Mouse (Mus musculus) left cerebral cortex, adult 9 months (tissue): ENCODE measurements around the gene Alg14.

Experiments
- DNase-seq, 2 experiments: peaks; one replicate each; pipeline ENCODE4 v3.0.0; 2022; ENCODE audit warnings: low spot score in 2 of 2

The Alg14 gene

DNA sequence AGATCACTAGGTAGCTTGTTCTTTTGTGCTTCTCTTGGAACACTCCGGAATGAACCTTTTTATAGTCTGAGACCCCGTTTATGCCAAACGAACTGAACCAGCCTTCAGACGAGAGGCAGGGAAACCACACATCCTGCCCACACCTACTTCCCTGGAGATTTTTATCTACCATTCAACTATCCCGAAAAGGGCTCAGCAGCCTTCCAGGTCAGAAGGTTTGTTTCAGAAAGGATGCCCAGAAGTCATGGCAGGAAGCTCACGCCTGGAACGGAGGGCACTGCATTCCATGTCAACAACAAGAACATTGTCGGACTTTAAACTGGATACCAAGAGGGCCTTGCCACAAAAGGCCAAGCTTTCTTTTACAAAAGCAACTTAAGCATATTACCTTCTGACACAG is 73.6 kb downstream of the Alg14 start:
- DNase-seq, result no peak

DNA sequence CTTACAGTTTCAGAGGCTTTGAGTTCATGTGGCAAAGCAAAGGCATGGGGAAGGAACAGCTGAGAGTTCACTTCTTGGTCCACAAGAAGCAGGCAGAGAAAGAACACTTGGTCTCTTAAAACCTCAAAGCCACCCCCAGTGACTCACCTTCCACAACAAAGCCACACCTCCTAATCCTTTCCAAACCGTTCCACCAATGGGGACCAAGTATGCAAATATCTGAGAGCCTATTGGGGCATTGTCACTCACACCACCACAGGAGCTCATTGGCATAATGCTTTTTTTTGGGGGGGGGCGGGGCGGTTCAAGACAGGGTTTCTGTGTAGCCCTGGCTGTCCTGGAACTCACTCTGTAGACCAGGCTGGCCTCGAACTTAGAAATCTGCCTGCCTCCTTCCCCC is 77.0 kb downstream of the Alg14 start:
- DNase-seq, result no peak

DNA sequence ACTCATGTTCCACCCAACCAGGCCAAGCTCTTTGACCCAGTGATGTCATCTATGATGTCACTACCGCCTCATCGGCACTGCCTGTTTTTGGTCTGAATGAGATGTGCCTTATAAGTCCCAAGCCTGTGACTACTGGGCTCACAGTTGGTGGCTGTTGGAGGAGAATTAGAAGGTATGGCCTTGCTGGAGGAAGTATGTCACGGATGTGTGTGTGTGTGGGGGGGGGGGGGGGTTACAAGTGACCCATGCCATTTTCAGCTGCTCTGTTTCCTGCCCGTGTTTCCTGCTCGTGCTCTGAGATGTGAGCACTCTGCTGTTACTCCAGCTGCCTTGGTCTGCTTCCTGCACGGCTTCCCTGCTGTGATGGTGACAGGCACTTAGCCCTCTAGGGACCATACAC is 77.9 kb downstream of the Alg14 start:
- DNase-seq, result no peak

DNA sequence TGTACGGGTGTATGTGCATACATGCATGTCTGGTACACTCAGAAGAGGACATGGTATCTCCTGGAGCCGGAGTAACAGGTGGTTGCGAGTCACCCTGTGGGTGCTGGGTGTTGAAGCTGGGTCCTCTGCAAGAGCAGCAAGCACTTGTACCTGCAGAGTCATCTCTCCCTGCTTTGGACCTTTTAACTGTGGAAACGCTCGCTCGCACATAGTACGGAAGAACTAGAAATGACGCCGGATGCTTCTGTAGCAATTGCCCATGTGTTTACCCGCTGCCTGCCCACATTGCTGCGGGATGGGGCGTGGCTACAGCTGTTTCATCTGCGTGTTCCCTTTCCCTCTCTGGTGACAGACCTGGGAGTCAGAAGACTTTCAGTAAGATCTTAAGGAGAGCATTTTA is 78.7 kb downstream of the Alg14 start:
- DNase-seq, result no peak

GRCm38 (mm10) chr3:121370830-121371526 is 79.4 kb downstream of the Alg14 start:
- no peak for DNase-seq

- DNase-seq, result no peak
These were observed 80.1 kb downstream of the Alg14 start for GRCm38 (mm10) chr3:121371527-121372220.

- no peak for DNase-seq
These were observed 82.4 kb downstream of the Alg14 start for GRCm38 (mm10) chr3:121373897-121374441.

GRCm38 (mm10) chr3:121375541-121376129 is 84.1 kb downstream of the Alg14 start:
- DNase-seq, result no peak

- DNase-seq, result no peak
These were observed 87.4 kb downstream of the Alg14 start for GRCm38 (mm10) chr3:121378708-121379612.

DNA sequence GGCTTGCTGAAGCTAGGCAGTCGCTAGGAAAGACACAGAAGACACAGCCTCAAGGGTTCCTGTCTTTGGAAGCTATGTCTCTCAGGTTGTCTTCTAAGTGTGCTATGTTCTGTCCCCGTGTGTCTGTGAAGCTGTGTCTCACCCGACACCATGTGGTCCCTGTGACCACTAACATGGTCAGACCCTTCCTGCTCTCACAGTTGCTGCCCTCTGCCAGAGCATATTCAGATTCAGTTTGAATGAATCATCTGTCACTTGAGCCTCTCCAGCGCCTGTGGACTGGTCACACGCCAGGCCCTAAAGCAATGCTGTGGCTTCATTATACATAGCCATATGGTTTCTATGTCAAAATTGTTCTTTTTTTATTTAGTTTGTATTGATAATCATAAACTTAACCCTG is 88.1 kb downstream of the Alg14 start:
- no peak for DNase-seq

DNA sequence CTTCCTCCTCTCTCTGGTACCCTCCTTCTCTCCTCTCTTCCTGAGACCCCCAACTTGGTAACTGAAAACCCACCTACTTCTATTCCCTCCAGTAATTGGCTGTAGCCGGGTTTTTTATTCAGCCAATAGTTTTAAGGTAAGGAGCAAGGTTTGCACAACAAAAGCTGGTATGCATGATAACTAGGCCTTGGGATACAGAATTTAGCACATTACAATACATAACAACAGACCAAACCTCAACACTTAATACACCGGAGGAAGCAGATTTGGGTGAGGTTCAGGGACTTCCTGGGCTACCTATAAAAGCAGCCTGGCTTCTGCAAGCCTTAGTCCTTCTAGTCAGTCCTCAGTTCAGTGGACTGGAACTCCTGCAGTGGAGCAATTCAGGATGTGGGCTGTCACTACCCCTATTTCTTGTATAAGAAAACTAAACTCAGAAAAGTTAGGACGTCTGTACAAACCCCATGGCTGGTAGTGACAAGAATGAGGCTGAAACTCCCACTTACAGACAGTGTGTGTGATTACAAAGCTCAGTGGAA is 96.0 kb downstream of the Alg14 start:
- DNase-seq, result no peak

GRCm38 (mm10) chr3:121389366-121389765 is 97.8 kb downstream of the Alg14 start:
- DNase-seq, result no peak

GRCm38 (mm10) chr3:121389860-121390530 is 98.4 kb downstream of the Alg14 start:
- DNase-seq, result peak in 1 of 2 experiments; percentile 11

GRCm38 (mm10) chr3:121390724-121391123 is 99.2 kb downstream of the Alg14 start:
- no peak for DNase-seq

DNA sequence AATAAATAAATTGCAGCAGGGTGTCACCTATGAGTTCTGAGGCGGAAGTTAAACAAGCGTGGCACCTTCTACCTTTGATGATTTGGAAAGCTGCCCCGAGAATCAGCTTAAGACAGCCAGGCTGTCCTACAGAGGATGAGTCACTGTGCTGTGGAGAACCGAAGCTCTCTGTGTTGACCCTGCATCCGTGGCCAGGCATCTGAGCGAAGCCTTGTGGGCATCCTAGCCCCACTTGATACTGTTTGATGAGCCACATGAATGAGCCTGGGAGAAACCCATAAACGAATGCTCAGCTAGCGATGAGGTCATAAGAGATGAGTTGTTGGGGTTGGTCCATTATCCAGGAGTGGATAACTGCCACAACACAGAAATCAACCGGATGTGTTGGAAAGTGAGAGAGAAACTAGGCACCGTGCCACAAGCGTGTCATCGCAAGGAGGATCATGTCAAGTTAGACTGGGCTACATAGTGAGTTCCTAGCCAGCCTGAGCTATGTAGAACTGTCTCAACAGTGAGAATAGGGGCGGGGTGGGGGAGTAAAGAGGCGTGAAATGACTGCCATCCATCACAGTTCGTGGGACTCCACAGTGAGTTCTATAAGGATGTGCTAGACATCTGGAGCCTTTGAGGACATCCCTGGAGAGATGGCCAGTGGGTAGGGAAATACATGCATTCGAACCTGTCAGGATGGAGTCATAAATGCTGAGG is 104.2 kb downstream of the Alg14 start:
- DNase-seq, result no peak

GRCm38 (mm10) chr3:121396561-121396960 is 105.0 kb downstream of the Alg14 start:
- DNase-seq, result no peak

- no peak for DNase-seq
These were observed 105.4 kb downstream of the Alg14 start for GRCm38 (mm10) chr3:121397007-121397406.

- no peak for DNase-seq
These were observed 109.8 kb downstream of the Alg14 start for GRCm38 (mm10) chr3:121401384-121401783.

GRCm38 (mm10) chr3:121402096-121402495 is 110.5 kb downstream of the Alg14 start:
- DNase-seq, result no peak

GRCm38 (mm10) chr3:121403449-121403848 is 111.9 kb downstream of the Alg14 start:
- DNase-seq, result no peak
